Mouse (Mus musculus): ENCODE measurements around the gene Cfap73. TPM values are rescaled to one million over a fixed set of nuclear protein-coding genes. Genes with fewer than 3 reads are reported as not detected.

Cfap73 gene
- polyA plus RNA-seq, 1 experiment = not detected

- Histone ChIP-seq H3K4me3 (ENCODE audit: extremely low read depth, insufficient read depth, insufficient read length) (no peak overlapping the region), H3K27me3 (ENCODE audit: control insufficient read depth, insufficient read depth, low read length) (no peaks in the 10 kb centered on the region), H3K27ac (ENCODE audit: insufficient read depth, low read length) (no peak overlapping the region), H3K4me1 (ENCODE audit: control insufficient read depth, insufficient read depth, insufficient read length) (peaks cover 27% of the 10 kb centered on the region; the same call in 1 of the 2 replicates), H3K36me3 (ENCODE audit: control insufficient read depth, insufficient read depth, low read length) (peaks cover 15% of the 10 kb centered on the region)
- no peak for DNase-seq (ENCODE audit: low read depth in 1 of 2, low spot score in 2 of 2)
- 96% methylated on average over 9 of the region's 9 CpGs for WGBS
- TF ChIP-seq POLR2A (IDR thresholded peaks at IDR 0.05; ENCODE audit: low read depth, low read length) = no peak
- no peak for TF ChIP-seq CTCF (IDR thresholded peaks at IDR 0.05; ENCODE audit: extremely low read depth, insufficient read depth, insufficient read length, insufficient replicate concordance)
These were observed 52.0 kb downstream of the Cfap73 start for GRCm38 (mm10) chr5:120582002-120582401.

DNA sequence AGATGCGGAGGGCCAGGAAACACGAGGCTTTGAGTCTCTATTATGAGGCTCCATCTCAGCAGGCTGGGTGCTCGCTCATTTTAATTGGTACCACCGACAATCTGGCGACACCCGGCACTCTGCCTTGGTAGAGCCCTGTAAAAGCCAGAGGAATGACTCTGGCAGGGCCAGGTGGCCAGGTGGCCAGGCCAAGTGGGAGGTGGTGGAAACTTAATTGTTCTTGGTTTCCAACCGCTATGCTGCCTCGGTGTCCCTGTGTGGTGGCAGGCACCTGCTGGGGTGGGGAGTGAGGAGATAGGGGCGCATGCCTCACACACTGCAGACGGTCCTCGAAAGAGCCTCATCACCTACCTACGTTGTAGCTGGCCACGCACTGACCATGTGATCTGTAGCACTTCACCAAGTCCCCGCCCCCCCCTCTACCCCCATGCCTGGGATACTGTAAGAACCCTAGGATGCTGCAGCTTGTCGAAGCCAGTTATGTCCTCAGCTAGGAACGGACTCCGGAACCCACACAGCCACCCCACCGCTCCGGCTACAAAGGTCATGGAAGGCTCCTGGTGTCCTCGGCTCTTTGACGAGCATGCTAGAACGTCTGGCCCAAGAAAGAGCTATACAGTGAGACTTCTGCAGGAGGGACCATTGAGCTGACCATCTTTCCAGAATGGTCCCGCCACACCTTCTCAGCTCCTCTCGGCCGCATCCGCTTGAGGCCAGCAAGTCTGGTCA is 54.0 kb downstream of the Cfap73 start:
- peaks cover 14% of the 10 kb centered on the region for H3K36me3 ChIP-seq (ENCODE audit: control insufficient read depth, insufficient read depth, low read length)
- 73% methylated on average over 26 of the region's 26 CpGs for WGBS
- TF ChIP-seq POLR2A (IDR thresholded peaks at IDR 0.05; ENCODE audit: low read depth, low read length) = no peak
- TF ChIP-seq CTCF (IDR thresholded peaks at IDR 0.05; ENCODE audit: extremely low read depth, insufficient read depth, insufficient read length, insufficient replicate concordance) = no peak
- peaks cover 28% of the 10 kb centered on the region; the same call in 1 of the 2 replicates for H3K4me1 ChIP-seq (ENCODE audit: control insufficient read depth, insufficient read depth, insufficient read length)
- no peaks in the 10 kb centered on the region for H3K27me3 ChIP-seq (ENCODE audit: control insufficient read depth, insufficient read depth, low read length)
- no peak for DNase-seq (ENCODE audit: low read depth in 1 of 2, low spot score in 2 of 2)
- no peak overlapping the region for H3K27ac ChIP-seq (ENCODE audit: insufficient read depth, low read length)
- no peak overlapping the region for H3K4me3 ChIP-seq (ENCODE audit: extremely low read depth, insufficient read depth, insufficient read length)

GRCm38 (mm10) chr5:120579211-120579897 is 54.7 kb downstream of the Cfap73 start:
- peaks cover 8% of the 10 kb centered on the region for H3K36me3 ChIP-seq (ENCODE audit: control insufficient read depth, insufficient read depth, low read length)
- peak overlapping the region; percentile 39; the same call in 1 of the 2 replicates for H3K4me3 ChIP-seq (ENCODE audit: extremely low read depth, insufficient read depth, insufficient read length)
- 14% methylated on average over 26 of the region's 26 CpGs for WGBS
- H3K27ac ChIP-seq (ENCODE audit: insufficient read depth, low read length) = peak overlapping the region; percentile 72
- no peak for TF ChIP-seq POLR2A (IDR thresholded peaks at IDR 0.05; ENCODE audit: low read depth, low read length)
- TF ChIP-seq CTCF (IDR thresholded peaks at IDR 0.05; ENCODE audit: extremely low read depth, insufficient read depth, insufficient read length, insufficient replicate concordance) = no peak
- H3K4me1 ChIP-seq (ENCODE audit: control insufficient read depth, insufficient read depth, insufficient read length) = peaks cover 28% of the 10 kb centered on the region; the same call in 1 of the 2 replicates
- H3K27me3 ChIP-seq (ENCODE audit: control insufficient read depth, insufficient read depth, low read length) = no peaks in the 10 kb centered on the region
- peak in 1 of 2 experiments; percentile 34 for DNase-seq (ENCODE audit: low read depth in 1 of 2, low spot score in 2 of 2)

DNA sequence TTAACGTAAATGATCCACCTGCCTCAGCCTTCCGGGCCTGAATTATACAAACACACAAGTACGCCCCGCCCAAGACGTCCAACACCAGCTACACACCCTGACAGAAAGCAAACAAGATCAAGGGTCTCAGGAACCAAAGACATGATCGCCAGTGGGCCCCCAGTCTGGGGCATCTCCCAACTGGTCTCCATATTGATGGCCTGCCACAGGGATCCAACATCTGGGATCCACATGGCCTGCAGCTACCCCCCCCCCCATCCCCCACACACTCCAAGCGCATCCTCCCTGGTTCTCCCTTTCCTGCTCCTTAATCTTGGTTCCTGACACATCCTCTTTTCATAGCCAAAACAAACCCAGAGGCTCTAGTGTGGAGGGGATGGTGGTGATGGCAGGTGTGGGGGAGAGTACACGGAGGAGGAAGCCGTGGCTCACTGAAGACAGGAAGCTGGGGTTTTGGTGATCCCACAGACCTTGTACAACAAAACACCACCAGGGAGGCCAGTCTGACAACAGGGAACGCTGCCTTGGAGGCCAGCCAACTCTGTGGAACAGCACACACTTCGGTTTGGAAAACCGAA is 55.4 kb downstream of the Cfap73 start:
- Histone ChIP-seq H3K4me1 (ENCODE audit: control insufficient read depth, insufficient read depth, insufficient read length) (peaks cover 28% of the 10 kb centered on the region; the same call in 1 of the 2 replicates), H3K4me3 (ENCODE audit: extremely low read depth, insufficient read depth, insufficient read length) (no peak overlapping the region; the same call in 1 of the 2 replicates), H3K27me3 (ENCODE audit: control insufficient read depth, insufficient read depth, low read length) (no peaks in the 10 kb centered on the region), H3K27ac (ENCODE audit: insufficient read depth, low read length) (peak overlapping the region; percentile 89), H3K36me3 (ENCODE audit: control insufficient read depth, insufficient read depth, low read length) (peaks cover 5% of the 10 kb centered on the region; the same call in 1 of the 2 replicates)
- TF ChIP-seq POLR2A (IDR thresholded peaks at IDR 0.05; ENCODE audit: low read depth, low read length) = no peak
- TF ChIP-seq CTCF (IDR thresholded peaks at IDR 0.05; ENCODE audit: extremely low read depth, insufficient read depth, insufficient read length, insufficient replicate concordance) = no peak
- peak; percentile 53 to 68 for DNase-seq (ENCODE audit: low read depth in 1 of 2, low spot score in 2 of 2)
- 3% methylated on average over 12 of the region's 12 CpGs for WGBS

Other genes with a start within 250 kb of the Cfap73 start
- gene Lhx5, start 202.5 kb downstream of the Cfap73 start, polyA plus RNA-seq (2012; rRNA removed) = not detected in 2 replicates
- 4.0 and 4.6 TPM in 2 replicates for gene Sdsl, start 161.4 kb downstream of the Cfap73 start, polyA plus RNA-seq (2012; rRNA removed)
- gene Sds, start 157.7 kb downstream of the Cfap73 start, polyA plus RNA-seq (2012; rRNA removed) = not detected in 2 replicates
- gene Plbd2, start 130.6 kb downstream of the Cfap73 start, polyA plus RNA-seq (2012; rRNA removed) = 34.7 and 35.6 TPM in 2 replicates
- 52.0 and 56.4 TPM in 2 replicates for gene Slc8b1, start 123.1 kb downstream of the Cfap73 start, polyA plus RNA-seq (2012; rRNA removed)
- gene Tpcn1, start 45.6 kb downstream of the Cfap73 start, polyA plus RNA-seq (2012; rRNA removed) = 54.5 and 58.8 TPM in 2 replicates
- gene Iqcd, start 45.2 kb downstream of the Cfap73 start, polyA plus RNA-seq (2012; rRNA removed) = 0.38 and 0.40 TPM in 2 replicates
- 8.0 and 8.8 TPM in 2 replicates for gene Rita1, start 21.6 kb downstream of the Cfap73 start, polyA plus RNA-seq (2012; rRNA removed)
- 80.8 and 131 TPM in 2 replicates for gene Ddx54, start 21.5 kb downstream of the Cfap73 start, polyA plus RNA-seq (2012; rRNA removed)
- gene Rasal1, start 14.6 kb upstream of the Cfap73 start, polyA plus RNA-seq (2012; rRNA removed) = 14.9 and 18.9 TPM in 2 replicates
- 264 and 351 TPM in 2 replicates for gene Dtx1, start 77.7 kb upstream of the Cfap73 start, polyA plus RNA-seq (2012; rRNA removed)
- gene Oas2, start 115.6 kb upstream of the Cfap73 start, polyA plus RNA-seq (2012; rRNA removed) = 7.2 and 9.0 TPM in 2 replicates
- gene Oas3, start 143.4 kb upstream of the Cfap73 start, polyA plus RNA-seq (2012; rRNA removed) = 15.2 and 16.3 TPM in 2 replicates
- gene Oas1e, start 161.3 kb upstream of the Cfap73 start, polyA plus RNA-seq (2012; rRNA removed) = 0.08 and 0.20 TPM in 2 replicates
- gene Oas1c, start 178.3 kb upstream of the Cfap73 start, polyA plus RNA-seq (2012; rRNA removed) = 5.4 and 6.2 TPM in 2 replicates
- gene Oas1f, start 213.1 kb upstream of the Cfap73 start, polyA plus RNA-seq (2012; rRNA removed) = not detected in 2 replicates
- gene Oas1h, start 227.2 kb upstream of the Cfap73 start, polyA plus RNA-seq (2012; rRNA removed) = not detected in 2 replicates